Mouse (Mus musculus): Measurements from ENCODE around the gene Creb3l1. TPM values are rescaled to one million over a fixed set of nuclear protein-coding genes. Genes with fewer than 3 reads are reported as not detected.

Gene Creb3l1
- polyA plus RNA-seq, 1 experiment = 10.9 TPM

GRCm38 (mm10) chr2:91944170-91944950 is 79.9 kb downstream of the Creb3l1 start:
- Histone ChIP-seq H3K27me3 (ENCODE audit: control insufficient read depth, insufficient read depth, low read length, poor library complexity, severe bottlenecking) (no peaks in the 10 kb centered on the region), H3K4me3 (ENCODE audit: low read depth, low read length) (no peak overlapping the region), H3K4me1 (ENCODE audit: control insufficient read depth, insufficient read depth, low read length) (no peaks in the 10 kb centered on the region), H3K27ac (ENCODE audit: insufficient read depth, low read length) (no peak overlapping the region), H3K36me3 (ENCODE audit: control insufficient read depth, insufficient read depth, low read length, poor library complexity, severe bottlenecking) (no peaks in the 10 kb centered on the region), H3K9me3 (replicated peaks; ENCODE audit: control insufficient read depth, insufficient read depth, low read length, poor library complexity, severe bottlenecking) (no peaks in the 10 kb centered on the region), H3K9ac (ENCODE audit: low read depth, poor library complexity, severe bottlenecking) (no peak overlapping the region)
- TF ChIP-seq POLR2A (IDR thresholded peaks at IDR 0.05; ENCODE audit: insufficient read depth, low read length) = no peak
- TF ChIP-seq CTCF (IDR thresholded peaks at IDR 0.05; ENCODE audit: low read depth, low read length) = peak; percentile 98

DNA sequence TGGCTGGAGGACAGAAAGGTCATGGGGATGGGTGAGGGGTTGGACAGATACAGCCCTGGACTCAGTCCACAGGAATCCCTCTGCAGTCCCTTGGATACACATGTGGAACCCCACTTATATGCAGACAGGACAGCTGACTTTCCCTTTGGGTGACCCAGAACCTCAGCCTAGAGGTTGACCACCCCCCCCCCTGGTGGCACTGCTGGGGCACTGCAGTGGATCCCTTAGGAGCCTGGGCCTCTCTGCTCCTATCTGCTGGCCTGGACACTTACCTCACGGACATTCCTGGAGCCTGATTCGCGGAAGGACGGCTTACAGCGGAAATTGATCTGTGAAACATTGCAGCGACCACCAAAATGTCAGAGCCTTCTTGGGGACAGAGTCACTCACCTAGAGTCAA is 81.9 kb downstream of the Creb3l1 start:
- TF ChIP-seq POLR2A (IDR thresholded peaks at IDR 0.05; ENCODE audit: insufficient read depth, low read length) (no peak), CTCF (IDR thresholded peaks at IDR 0.05; ENCODE audit: low read depth, low read length) (peak; percentile 39), EP300 (IDR thresholded peaks at IDR 0.05; ENCODE audit: insufficient read depth, low read depth, low read length) (no peak)
- H3K9ac ChIP-seq (ENCODE audit: low read depth, poor library complexity, severe bottlenecking) = no peak overlapping the region
- no peaks in the 10 kb centered on the region for H3K9me3 ChIP-seq (replicated peaks; ENCODE audit: control insufficient read depth, insufficient read depth, low read length, poor library complexity, severe bottlenecking)
- no peaks in the 10 kb centered on the region for H3K27me3 ChIP-seq (ENCODE audit: control insufficient read depth, insufficient read depth, low read length, poor library complexity, severe bottlenecking)
- no peak overlapping the region for H3K4me3 ChIP-seq (ENCODE audit: low read depth, low read length)
- no peak overlapping the region for H3K27ac ChIP-seq (ENCODE audit: insufficient read depth, low read length)
- H3K36me3 ChIP-seq (ENCODE audit: control insufficient read depth, insufficient read depth, low read length, poor library complexity, severe bottlenecking) = no peaks in the 10 kb centered on the region
- no peaks in the 10 kb centered on the region for H3K4me1 ChIP-seq (ENCODE audit: control insufficient read depth, insufficient read depth, low read length)

GRCm38 (mm10) chr2:91939303-91939935 is 84.9 kb downstream of the Creb3l1 start:
- Histone ChIP-seq H3K9ac (ENCODE audit: low read depth, poor library complexity, severe bottlenecking) (no peak overlapping the region), H3K36me3 (ENCODE audit: control insufficient read depth, insufficient read depth, low read length, poor library complexity, severe bottlenecking) (0 out of 2 replicates have a peak, but pooled peaks cover 3% of the 10 kb centered on the region), H3K4me1 (ENCODE audit: control insufficient read depth, insufficient read depth, low read length) (peaks cover 3% of the 10 kb centered on the region), H3K4me3 (ENCODE audit: low read depth, low read length) (no peak overlapping the region), H3K27me3 (ENCODE audit: control insufficient read depth, insufficient read depth, low read length, poor library complexity, severe bottlenecking) (no peaks in the 10 kb centered on the region), H3K9me3 (replicated peaks; ENCODE audit: control insufficient read depth, insufficient read depth, low read length, poor library complexity, severe bottlenecking) (no peaks in the 10 kb centered on the region), H3K27ac (ENCODE audit: insufficient read depth, low read length) (no peak overlapping the region)
- no peak for TF ChIP-seq EP300 (IDR thresholded peaks at IDR 0.05; ENCODE audit: insufficient read depth, low read depth, low read length)
- TF ChIP-seq POLR2A (IDR thresholded peaks at IDR 0.05; ENCODE audit: insufficient read depth, low read length) = no peak
- no peak for TF ChIP-seq CTCF (IDR thresholded peaks at IDR 0.05; ENCODE audit: low read depth, low read length)

GRCm38 (mm10) chr2:91936154-91936553 is 88.1 kb downstream of the Creb3l1 start:
- TF ChIP-seq EP300 (IDR thresholded peaks at IDR 0.05; ENCODE audit: insufficient read depth, low read depth, low read length) (no peak), CTCF (IDR thresholded peaks at IDR 0.05; ENCODE audit: low read depth, low read length) (no peak), POLR2A (IDR thresholded peaks at IDR 0.05; ENCODE audit: insufficient read depth, low read length) (no peak)
- 0 out of 2 replicates have a peak, but pooled peaks cover 3% of the 10 kb centered on the region for H3K36me3 ChIP-seq (ENCODE audit: control insufficient read depth, insufficient read depth, low read length, poor library complexity, severe bottlenecking)
- peaks cover 6% of the 10 kb centered on the region for H3K4me1 ChIP-seq (ENCODE audit: control insufficient read depth, insufficient read depth, low read length)
- no peak overlapping the region for H3K27ac ChIP-seq (ENCODE audit: insufficient read depth, low read length)
- no peaks in the 10 kb centered on the region for H3K27me3 ChIP-seq (ENCODE audit: control insufficient read depth, insufficient read depth, low read length, poor library complexity, severe bottlenecking)
- H3K9me3 ChIP-seq (replicated peaks; ENCODE audit: control insufficient read depth, insufficient read depth, low read length, poor library complexity, severe bottlenecking) = no peaks in the 10 kb centered on the region
- H3K4me3 ChIP-seq (ENCODE audit: low read depth, low read length) = no peak overlapping the region
- H3K9ac ChIP-seq (ENCODE audit: low read depth, poor library complexity, severe bottlenecking) = no peak overlapping the region

GRCm38 (mm10) chr2:91934826-91935525 is 89.3 kb downstream of the Creb3l1 start:
- Histone ChIP-seq H3K9me3 (replicated peaks; ENCODE audit: control insufficient read depth, insufficient read depth, low read length, poor library complexity, severe bottlenecking) (no peaks in the 10 kb centered on the region), H3K27me3 (ENCODE audit: control insufficient read depth, insufficient read depth, low read length, poor library complexity, severe bottlenecking) (no peaks in the 10 kb centered on the region), H3K4me1 (ENCODE audit: control insufficient read depth, insufficient read depth, low read length) (peaks cover 6% of the 10 kb centered on the region), H3K27ac (ENCODE audit: insufficient read depth, low read length) (no peak overlapping the region), H3K4me3 (ENCODE audit: low read depth, low read length) (no peak overlapping the region), H3K36me3 (ENCODE audit: control insufficient read depth, insufficient read depth, low read length, poor library complexity, severe bottlenecking) (0 out of 2 replicates have a peak, but pooled peaks cover 3% of the 10 kb centered on the region), H3K9ac (ENCODE audit: low read depth, poor library complexity, severe bottlenecking) (no peak overlapping the region)
- TF ChIP-seq EP300 (IDR thresholded peaks at IDR 0.05; ENCODE audit: insufficient read depth, low read depth, low read length) = no peak
- TF ChIP-seq POLR2A (IDR thresholded peaks at IDR 0.05; ENCODE audit: insufficient read depth, low read length) = no peak
- TF ChIP-seq CTCF (IDR thresholded peaks at IDR 0.05; ENCODE audit: low read depth, low read length) = no peak
